Mouse (Mus musculus): ENCODE data around the gene Cldn18. TPM values are rescaled to one million over a fixed set of nuclear protein-coding genes. Genes with fewer than 3 reads are reported as not detected.
A peak's percentile ranks its signal among the peaks of the same experiment; 100 is the strongest.

The Cldn18 gene
- total and polyA plus RNA-seq, 3 experiments = 0.27 TPM; not detected in 2

DNA sequence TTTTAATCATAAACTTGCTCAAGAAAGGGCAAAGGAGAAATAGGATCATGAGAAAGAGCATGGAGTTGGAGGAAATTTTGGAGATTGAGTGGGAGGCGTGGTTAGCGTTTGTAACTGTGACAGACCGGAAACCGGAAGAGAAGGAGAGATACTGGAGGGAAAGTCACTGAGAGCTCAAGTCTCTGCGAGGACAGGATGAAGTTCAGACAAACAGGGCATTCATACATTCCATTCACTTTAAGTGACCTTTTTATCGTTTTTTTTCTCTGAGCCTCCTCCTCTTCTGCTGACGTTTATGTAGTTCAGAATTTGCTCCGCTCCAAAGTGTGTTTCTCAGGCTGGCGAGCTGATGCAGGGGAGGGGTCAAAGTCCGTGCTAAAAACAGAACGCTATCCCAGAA, 10.8 kb upstream of the Cldn18 start:
- TF ChIP-seq GATA1 (IDR thresholded peaks at IDR 0.05; ENCODE audit: borderline replicate concordance, low read length) (no peak), POLR2AphosphoS5 (IDR thresholded peaks at IDR 0.05; ENCODE audit: insufficient replicate concordance, low read depth, low read length) (no peak), CTCF (IDR thresholded peaks at IDR 0.05; ENCODE audit: low read depth, low read length) (no peak), GATA2 (IDR thresholded peaks at IDR 0.05; ENCODE audit: borderline replicate concordance, low read depth, low read length) (no peak), TAL1 (conservative IDR thresholded peaks at IDR 0.05; ENCODE audit: low read depth, low read length) (no peak)
- Histone ChIP-seq H3K4me3 (ENCODE audit: low read depth, low read length) (no peak overlapping the region), H3K9me3 (replicated peaks) (peaks cover 17% of the 10 kb centered on the region), H3K27me3 (ENCODE audit: insufficient read depth, low read length) (no peaks in the 10 kb centered on the region), H3K4me1 (ENCODE audit: insufficient read depth, low read depth, low read length) (no peaks in the 10 kb centered on the region), H3K36me3 (replicated peaks) (no peaks in the 10 kb centered on the region)
- ATAC-seq (ENCODE audit: extremely low read depth, insufficient number of reproducible peaks, low FRiP score, poor library complexity, severe bottlenecking) (no peak), DNase-seq (ENCODE audit: low spot score) (no peak)

DNA sequence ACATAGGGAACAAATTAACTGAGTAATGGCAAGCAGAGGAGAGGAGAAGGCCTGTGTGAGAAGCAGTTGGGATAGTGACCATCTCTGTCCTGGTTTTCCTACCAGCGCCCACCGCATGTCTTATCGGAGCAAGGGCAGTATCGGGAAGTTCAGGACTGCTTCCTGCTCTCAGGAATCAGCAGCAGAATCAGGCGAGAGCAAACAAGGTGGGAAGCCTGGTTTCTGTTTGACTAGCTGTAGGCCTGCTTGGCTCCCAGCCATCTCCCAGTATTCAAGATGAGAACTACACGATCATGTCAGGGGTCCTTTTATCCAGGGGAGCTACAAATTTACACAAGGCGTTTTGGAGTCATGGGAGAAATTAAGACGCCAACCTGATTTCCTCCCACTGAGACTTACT, 8.2 kb upstream of the Cldn18 start:
- DNase-seq (ENCODE audit: low spot score) (no peak), ATAC-seq (ENCODE audit: extremely low read depth, insufficient number of reproducible peaks, low FRiP score, poor library complexity, severe bottlenecking) (no peak)
- Histone ChIP-seq H3K4me3 (ENCODE audit: low read depth, low read length) (no peak overlapping the region), H3K4me1 (ENCODE audit: insufficient read depth, low read depth, low read length) (no peaks in the 10 kb centered on the region), H3K36me3 (replicated peaks) (no peaks in the 10 kb centered on the region), H3K9me3 (replicated peaks) (peaks cover 11% of the 10 kb centered on the region), H3K27me3 (ENCODE audit: insufficient read depth, low read length) (no peaks in the 10 kb centered on the region)
- TF ChIP-seq GATA1 (IDR thresholded peaks at IDR 0.05; ENCODE audit: borderline replicate concordance, low read length) (no peak), POLR2AphosphoS5 (IDR thresholded peaks at IDR 0.05; ENCODE audit: insufficient replicate concordance, low read depth, low read length) (no peak), TAL1 (conservative IDR thresholded peaks at IDR 0.05; ENCODE audit: low read depth, low read length) (no peak), CTCF (IDR thresholded peaks at IDR 0.05; ENCODE audit: low read depth, low read length) (no peak), GATA2 (IDR thresholded peaks at IDR 0.05; ENCODE audit: borderline replicate concordance, low read depth, low read length) (no peak)

DNA sequence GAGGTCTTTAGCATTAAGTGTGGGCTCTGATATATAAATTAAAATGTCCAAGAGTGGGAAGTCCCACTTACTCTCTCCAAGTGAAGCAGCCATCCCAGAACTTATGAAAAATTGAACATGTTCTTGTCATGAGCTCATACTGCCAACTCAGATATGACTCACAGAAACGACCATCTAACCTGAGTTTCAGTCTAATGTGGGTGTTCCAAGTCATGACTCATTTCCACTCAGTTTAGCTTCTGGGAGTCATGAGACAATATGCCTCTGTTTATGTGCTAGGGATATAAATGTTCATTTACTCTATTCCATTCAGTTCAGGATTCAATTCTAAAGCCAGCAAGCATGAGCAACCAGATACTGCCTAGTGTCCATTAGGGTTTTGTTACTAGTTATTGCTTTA, 2.9 kb upstream of the Cldn18 start:
- no peaks in the 10 kb centered on the region for H3K27me3 ChIP-seq (ENCODE audit: insufficient read depth, low read length)
- H3K4me3 ChIP-seq (ENCODE audit: low read depth, low read length) = no peak overlapping the region
- peaks cover 16% of the 10 kb centered on the region for H3K9me3 ChIP-seq (replicated peaks)
- ATAC-seq (ENCODE audit: extremely low read depth, insufficient number of reproducible peaks, low FRiP score, poor library complexity, severe bottlenecking) (no peak), DNase-seq (ENCODE audit: low spot score) (no peak)
- H3K36me3 ChIP-seq (replicated peaks) = no peaks in the 10 kb centered on the region
- H3K4me1 ChIP-seq (ENCODE audit: insufficient read depth, low read depth, low read length) = no peaks in the 10 kb centered on the region
- no peak for TF ChIP-seq TAL1 (conservative IDR thresholded peaks at IDR 0.05; ENCODE audit: low read depth, low read length)
- TF ChIP-seq CTCF (IDR thresholded peaks at IDR 0.05; ENCODE audit: low read depth, low read length) = no peak
- no peak for TF ChIP-seq GATA1 (IDR thresholded peaks at IDR 0.05; ENCODE audit: borderline replicate concordance, low read length)
- TF ChIP-seq POLR2AphosphoS5 (IDR thresholded peaks at IDR 0.05; ENCODE audit: insufficient replicate concordance, low read depth, low read length) = no peak
- no peak for TF ChIP-seq GATA2 (IDR thresholded peaks at IDR 0.05; ENCODE audit: borderline replicate concordance, low read depth, low read length)

DNA sequence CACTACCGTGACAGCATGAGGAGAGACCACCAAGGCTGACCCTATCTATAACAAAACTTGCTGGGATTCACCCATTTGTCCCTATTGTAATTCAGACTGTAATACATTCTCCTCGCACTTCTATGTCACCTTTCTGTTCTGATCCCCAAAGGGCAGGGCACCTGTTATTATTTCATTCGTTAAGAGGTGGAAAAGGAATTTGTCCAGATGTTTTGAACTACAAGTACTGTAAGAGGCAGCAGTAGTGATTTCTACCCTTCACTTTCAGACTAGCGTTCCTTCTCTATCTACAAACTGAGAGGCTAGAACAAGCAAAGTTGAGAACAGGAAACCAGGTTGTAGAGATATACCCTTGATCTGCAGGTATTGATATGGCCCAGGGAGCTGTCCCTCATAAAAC, 6.8 kb downstream of the Cldn18 start:
- DNase-seq (ENCODE audit: low spot score) (no peak), ATAC-seq (ENCODE audit: extremely low read depth, insufficient number of reproducible peaks, low FRiP score, poor library complexity, severe bottlenecking) (no peak)
- Histone ChIP-seq H3K4me1 (ENCODE audit: insufficient read depth, low read depth, low read length) (no peaks in the 10 kb centered on the region; the same call in 1 of the 2 replicates), H3K9me3 (replicated peaks) (peaks cover 18% of the 10 kb centered on the region), H3K4me3 (ENCODE audit: low read depth, low read length) (no peak overlapping the region), H3K36me3 (replicated peaks) (no peaks in the 10 kb centered on the region), H3K27me3 (ENCODE audit: insufficient read depth, low read length) (no peaks in the 10 kb centered on the region)
- TF ChIP-seq CTCF (IDR thresholded peaks at IDR 0.05; ENCODE audit: low read depth, low read length) = no peak

DNA sequence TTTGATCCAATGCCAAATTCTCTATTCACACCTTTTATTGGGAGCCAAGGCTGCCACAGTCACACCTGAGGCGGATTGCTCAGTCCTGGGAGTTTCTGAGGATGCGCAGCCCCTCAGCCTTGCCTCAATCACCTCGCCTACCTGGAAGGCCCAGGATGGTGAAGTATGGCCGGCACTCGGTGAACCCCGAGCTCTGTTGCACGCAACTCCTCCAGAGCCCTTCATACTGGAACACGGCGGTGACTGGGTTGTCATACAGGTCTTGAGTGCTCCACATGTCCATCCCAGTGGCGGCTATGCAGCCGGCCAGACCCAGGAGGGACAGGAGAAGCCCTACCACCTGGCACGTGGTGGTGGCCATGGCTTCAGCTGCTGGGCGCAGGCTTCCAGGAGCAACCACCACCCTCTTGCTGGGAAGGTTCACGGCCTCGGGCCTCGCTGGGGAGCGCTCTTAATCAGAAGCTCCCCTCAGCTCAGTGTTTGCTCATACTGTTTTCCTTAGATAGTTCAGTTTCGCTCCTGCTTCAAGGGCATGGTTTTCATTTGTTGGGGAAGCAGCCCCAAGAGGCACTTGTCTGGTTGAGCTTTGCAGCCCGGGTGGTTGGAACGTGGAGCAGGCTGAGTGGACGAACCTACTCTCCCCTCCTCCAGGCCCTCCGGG, 7.3 kb downstream of the Cldn18 start:
- Histone ChIP-seq H3K9me3 (replicated peaks) (peaks cover 20% of the 10 kb centered on the region), H3K4me3 (ENCODE audit: low read depth, low read length) (peak overlapping the region; percentile 8; the same call in 1 of the 2 replicates), H3K4me1 (ENCODE audit: insufficient read depth, low read depth, low read length) (no peaks in the 10 kb centered on the region; the same call in 1 of the 2 replicates), H3K27me3 (ENCODE audit: insufficient read depth, low read length) (no peaks in the 10 kb centered on the region), H3K36me3 (replicated peaks) (no peaks in the 10 kb centered on the region)
- ATAC-seq (ENCODE audit: extremely low read depth, insufficient number of reproducible peaks, low FRiP score, poor library complexity, severe bottlenecking) (no peak), DNase-seq (ENCODE audit: low spot score) (no peak)
- TF ChIP-seq GATA2 (IDR thresholded peaks at IDR 0.05; ENCODE audit: borderline replicate concordance, low read depth, low read length) (no peak), TAL1 (conservative IDR thresholded peaks at IDR 0.05; ENCODE audit: low read depth, low read length) (no peak), POLR2AphosphoS5 (IDR thresholded peaks at IDR 0.05; ENCODE audit: insufficient replicate concordance, low read depth, low read length) (no peak), CTCF (IDR thresholded peaks at IDR 0.05; ENCODE audit: low read depth, low read length) (no peak), GATA1 (IDR thresholded peaks at IDR 0.05; ENCODE audit: borderline replicate concordance, low read length) (no peak)

DNA sequence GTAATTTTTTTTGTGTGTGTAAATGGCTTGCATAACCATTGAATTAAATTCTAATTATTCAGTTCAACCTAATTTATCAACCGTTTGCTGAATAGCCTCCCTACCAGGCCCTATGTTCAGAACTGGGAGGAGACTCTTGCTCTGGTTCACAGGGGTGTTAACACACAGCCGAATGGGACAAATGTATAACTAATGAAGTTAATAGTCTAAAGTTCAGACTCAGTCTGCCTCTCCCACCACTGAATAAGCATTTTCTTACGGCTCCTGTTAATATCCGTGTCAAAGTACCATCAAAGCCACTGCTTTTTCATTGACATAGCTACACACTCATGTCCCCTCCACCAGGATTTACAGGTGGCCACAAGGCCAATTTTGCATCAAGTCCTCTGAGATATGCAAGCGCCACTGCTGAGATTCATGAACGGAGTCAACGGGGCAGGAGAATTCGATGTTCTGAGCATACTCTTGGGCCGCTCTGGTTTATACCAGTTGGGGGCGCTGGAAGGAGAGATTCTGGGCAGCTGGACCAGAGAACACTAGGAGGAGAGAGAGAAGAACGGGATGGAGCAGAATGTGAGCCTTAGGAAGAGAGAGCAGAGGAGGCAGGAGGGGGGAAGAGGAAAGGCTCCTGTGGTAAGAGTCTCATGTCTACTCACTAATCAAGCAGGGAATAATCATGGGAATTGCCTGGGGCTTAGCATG, 9.5 kb downstream of the Cldn18 start:
- no peak for TF ChIP-seq TAL1 (conservative IDR thresholded peaks at IDR 0.05; ENCODE audit: low read depth, low read length)
- H3K27me3 ChIP-seq (ENCODE audit: insufficient read depth, low read length) = no peaks in the 10 kb centered on the region
- H3K9me3 ChIP-seq (replicated peaks) = peaks cover 20% of the 10 kb centered on the region
- H3K4me3 ChIP-seq (ENCODE audit: low read depth, low read length) = no peak overlapping the region
- ATAC-seq (ENCODE audit: extremely low read depth, insufficient number of reproducible peaks, low FRiP score, poor library complexity, severe bottlenecking) = no peak
- H3K4me1 ChIP-seq (ENCODE audit: insufficient read depth, low read depth, low read length) = no peaks in the 10 kb centered on the region; the same call in 1 of the 2 replicates
- no peaks in the 10 kb centered on the region for H3K36me3 ChIP-seq (replicated peaks)
- no peak for DNase-seq (ENCODE audit: low spot score)
